Mouse (Mus musculus) bone marrow macrophage, adult 2 months (primary cell): ENCODE results near the gene Ice2. TPM values are rescaled to one million over a fixed set of nuclear protein-coding genes. Genes with fewer than 3 reads are reported as not detected.

ENCODE experiments used
- H3K27ac ChIP-seq: 2 replicates; pipeline ENCODE4 v1.5.1; 2012; ENCODE audit warnings: low read depth, low read length; ENCODE audit not compliant: insufficient read depth
- H3K4me1 ChIP-seq: 2 replicates; pipeline ENCODE4 v1.6.1; 2012; ENCODE audit warnings: low read length; ENCODE audit not compliant: control insufficient read depth, insufficient read depth
- H3K4me3 ChIP-seq: 2 replicates; pipeline ENCODE4 v1.5.1; 2012; ENCODE audit warnings: mild to moderate bottlenecking, low read length, moderate library complexity; ENCODE audit not compliant: insufficient read depth
- CTCF ChIP-seq: IDR thresholded peaks from 2 replicates; pipeline ENCODE4 v1.5.1; 2012; ENCODE audit warnings: low read depth, mild to moderate bottlenecking, low read length, moderate library complexity
- POLR2A ChIP-seq: IDR thresholded peaks from 2 replicates; pipeline ENCODE4 v1.6.1; 2012; ENCODE audit warnings: mild to moderate bottlenecking, low read depth, low read length, borderline replicate concordance
- polyA plus RNA-seq: library from polyadenylated mRNA; stranded (reverse); fragments of >200 nt; gene quantifications from 2 replicates; pipeline ENCODE4 v1.2.4, GENCODE M21; 2012; ENCODE audit not compliant: missing spikeins, insufficient read depth, insufficient read length

The Ice2 gene
- polyA plus RNA-seq, 1 experiment, result 10.1 TPM

DNA sequence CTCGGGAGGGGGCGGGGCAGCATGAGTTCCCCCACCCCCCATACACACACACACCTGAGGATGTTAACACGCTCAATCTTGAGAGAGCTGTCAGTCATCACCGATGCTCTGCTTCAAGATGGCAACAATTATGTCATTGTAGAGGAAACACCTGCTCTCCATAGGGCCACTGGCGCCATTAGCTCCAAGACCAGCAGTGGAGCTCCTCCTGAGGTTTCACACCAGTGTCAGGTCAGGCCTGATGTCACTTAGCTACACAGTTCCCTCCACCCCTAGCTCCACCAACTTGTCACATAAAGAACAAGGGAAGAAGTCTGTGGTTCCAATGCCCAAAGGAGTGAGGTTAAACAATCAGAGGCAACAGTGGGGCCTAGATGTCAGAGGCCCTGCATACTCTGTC is 3.5 kb upstream of the Ice2 start:
- Histone ChIP-seq H3K4me3 (no peak overlapping the region), H3K27ac (no peak overlapping the region), H3K4me1 (no peaks in the 10 kb centered on the region)
- TF ChIP-seq CTCF (no peak), POLR2A (no peak)

DNA sequence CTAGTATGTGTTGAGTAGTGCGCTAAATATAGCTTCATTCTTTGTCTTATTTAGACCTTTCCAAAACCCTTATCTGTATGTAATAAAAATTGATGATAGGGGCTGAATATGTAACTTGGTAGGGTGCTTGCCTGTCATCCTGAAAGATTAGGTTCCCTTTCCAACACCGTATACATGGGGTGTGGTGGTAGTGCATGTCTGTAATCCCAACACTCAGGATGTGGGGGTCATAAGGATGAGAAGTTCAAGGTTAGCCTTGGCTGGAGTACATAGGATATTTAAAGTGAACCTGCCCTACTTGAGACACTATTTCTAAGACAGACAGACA is 310 bp upstream of the Ice2 start:
- H3K4me3 ChIP-seq, result peak overlapping the region; percentile 85
- TF ChIP-seq CTCF (no peak), POLR2A (no peak)
- H3K27ac ChIP-seq, result no peak overlapping the region
- no peaks in the 10 kb centered on the region for H3K4me1 ChIP-seq

DNA sequence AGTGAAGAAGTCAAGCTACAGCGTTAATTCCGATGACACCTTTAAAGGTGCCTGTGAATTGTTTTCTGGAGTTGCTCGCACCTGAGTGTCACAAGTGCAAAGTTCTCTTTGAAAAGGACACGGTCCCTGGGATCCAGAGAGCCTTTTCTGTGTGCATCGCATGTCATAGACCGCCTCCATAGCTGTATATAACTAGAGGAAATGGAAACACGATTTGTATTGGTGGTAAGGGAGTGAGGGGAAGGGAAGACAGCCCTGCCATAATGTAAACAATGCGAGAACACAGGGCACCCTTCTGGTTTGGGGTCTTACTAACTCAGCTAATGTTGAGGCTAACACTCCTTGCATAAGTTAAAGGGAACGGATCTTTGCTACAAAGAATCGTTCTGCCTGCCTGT is 746 bp downstream of the Ice2 start:
- Histone ChIP-seq H3K27ac (peak overlapping the region; percentile 64), H3K4me1 (no peaks in the 10 kb centered on the region), H3K4me3 (peak overlapping the region; percentile 85)
- TF ChIP-seq POLR2A, result no peak
- TF ChIP-seq CTCF, result no peak

DNA sequence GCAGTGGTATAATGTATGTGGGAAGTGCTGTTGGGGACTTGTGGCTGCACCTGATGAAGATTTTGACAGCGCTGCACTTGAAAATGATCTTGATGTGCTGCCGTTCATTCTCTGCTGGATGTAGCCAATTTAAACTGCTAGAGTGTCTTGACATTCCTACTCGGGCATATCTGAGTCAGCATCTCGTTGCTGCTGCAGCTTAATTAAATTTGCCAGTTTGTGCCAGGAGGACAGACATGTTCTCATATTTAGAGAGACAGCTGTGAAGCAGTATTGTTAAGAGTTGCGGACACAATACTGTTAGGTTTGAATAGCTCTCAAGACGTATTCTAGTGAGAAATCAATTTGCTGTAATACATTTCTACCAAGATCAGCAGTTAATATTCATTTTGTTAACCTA is 7.0 kb downstream of the Ice2 start:
- TF ChIP-seq POLR2A, result no peak
- TF ChIP-seq CTCF, result no peak
- Histone ChIP-seq H3K4me3 (no peak overlapping the region), H3K27ac (no peak overlapping the region), H3K4me1 (no peaks in the 10 kb centered on the region)

DNA sequence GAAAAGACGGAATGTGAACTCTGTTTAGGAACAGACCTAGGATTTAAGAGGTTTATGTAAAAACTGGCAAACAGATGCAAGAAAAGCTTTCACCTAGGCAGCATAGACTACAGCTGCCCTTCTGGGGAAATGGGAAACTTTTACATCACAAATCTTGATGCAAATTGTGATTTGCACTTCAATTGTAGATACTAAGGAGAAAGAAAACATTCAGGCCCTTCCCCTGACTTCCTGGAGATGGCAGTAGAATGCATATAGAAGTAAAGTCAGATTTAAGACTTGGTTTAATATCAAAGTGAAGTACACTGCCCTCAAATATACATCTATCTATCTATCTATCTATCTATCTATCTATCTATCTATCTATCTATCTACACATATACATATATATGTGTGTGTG is 21.8 kb downstream of the Ice2 start:
- H3K4me3 ChIP-seq, result no peak overlapping the region
- TF ChIP-seq POLR2A (no peak), CTCF (no peak)
- H3K27ac ChIP-seq, result no peak overlapping the region
- H3K4me1 ChIP-seq, result no peaks in the 10 kb centered on the region

DNA sequence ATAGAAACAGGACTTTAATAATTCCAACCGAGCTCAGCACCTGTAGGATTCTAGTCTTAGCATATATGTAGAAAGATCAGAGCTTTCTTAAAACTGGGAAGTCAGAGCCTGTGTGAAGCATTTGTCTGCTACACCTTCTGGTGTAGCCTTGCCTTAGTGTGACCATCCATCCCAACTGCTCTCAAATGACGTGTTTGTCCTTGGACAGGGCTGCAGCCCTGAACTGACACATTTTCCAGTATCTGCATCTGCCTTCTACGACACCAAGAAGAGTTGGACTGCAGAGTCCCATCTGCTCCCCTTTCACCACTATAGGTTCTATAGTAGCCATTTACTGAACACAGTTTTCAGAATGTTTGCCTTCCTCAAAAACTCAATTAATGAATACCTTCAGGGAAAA is 32.8 kb downstream of the Ice2 start:
- Histone ChIP-seq H3K4me3 (no peak overlapping the region), H3K27ac (no peak overlapping the region), H3K4me1 (no peaks in the 10 kb centered on the region)
- TF ChIP-seq POLR2A (no peak), CTCF (no peak)

DNA sequence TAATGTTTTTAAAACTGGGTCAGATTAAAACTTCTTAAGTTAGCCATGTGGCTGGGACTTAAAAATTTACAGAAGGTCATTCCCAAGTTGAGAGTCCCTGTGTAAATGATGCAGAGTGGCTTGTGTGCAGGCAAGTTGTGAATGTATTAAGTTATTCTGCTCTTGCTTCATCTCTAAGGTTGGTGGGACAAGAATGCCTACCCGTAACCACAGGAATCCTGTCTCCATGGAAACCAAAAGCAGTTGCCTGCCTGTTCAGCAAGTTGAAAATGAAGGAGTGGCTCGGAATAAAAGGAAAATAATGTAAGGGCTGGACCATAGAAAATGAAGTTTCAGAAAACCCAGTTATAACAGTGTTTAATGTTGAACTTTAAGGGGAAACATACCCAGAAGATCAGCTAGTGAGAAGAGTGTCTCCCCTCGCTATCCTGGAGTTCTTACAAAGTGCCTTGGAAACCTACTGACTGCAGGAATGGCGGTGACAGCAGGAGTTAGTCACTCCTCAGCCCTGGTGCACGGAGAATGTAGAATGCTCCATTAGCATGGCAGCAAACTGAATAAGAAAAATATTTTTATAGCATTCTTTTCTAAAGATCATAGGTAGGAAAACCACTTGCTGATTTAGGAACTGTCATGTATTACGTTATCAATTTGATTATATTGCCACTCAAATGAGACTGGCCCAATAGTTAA is 34.3 kb downstream of the Ice2 start:
- Histone ChIP-seq H3K4me1 (no peaks in the 10 kb centered on the region), H3K4me3 (no peak overlapping the region), H3K27ac (no peak overlapping the region)
- TF ChIP-seq POLR2A (no peak), CTCF (no peak)

DNA sequence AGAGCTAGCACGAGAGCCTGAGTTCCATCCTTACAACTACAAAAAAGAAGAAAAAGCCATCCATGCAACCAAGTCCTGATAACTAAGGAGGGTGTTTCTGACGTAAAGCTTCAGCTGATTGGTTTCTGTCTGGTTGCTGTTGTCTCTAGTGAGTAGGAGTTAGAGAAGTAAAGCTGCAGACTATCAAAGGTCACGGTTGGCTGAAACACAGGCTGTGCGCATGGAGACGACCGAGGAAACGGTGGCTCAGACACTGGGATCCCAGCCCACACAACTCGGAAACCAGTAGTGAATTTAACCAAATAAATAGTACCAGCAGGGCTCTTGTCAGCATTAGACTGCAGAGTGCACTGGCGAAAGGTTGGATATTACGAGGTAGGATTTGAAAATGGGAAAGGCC is 37.5 kb downstream of the Ice2 start:
- no peak for TF ChIP-seq CTCF
- H3K4me1 ChIP-seq, result peaks cover 7% of the 10 kb centered on the region
- no peak overlapping the region for H3K27ac ChIP-seq
- no peak overlapping the region for H3K4me3 ChIP-seq

DNA sequence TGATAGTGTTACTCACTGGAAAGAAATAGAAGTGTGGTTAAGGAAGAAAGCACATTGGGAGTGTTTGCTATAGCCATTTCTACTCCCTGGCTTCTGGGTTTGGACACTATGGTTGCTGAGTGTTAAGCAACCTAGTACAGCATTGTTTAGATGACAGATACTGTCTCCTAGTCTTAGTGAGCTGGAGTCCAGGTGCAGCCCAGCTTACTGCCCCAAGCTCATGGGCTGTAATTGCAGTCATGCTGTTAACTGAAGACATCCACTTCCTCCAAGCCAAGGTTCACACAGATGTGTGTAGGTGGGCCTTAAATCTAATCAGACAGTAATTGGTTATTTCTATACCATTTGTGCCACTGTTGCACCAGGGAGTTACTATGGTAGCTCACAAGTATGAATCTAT is 38.0 kb downstream of the Ice2 start:
- Histone ChIP-seq H3K4me1 (peaks cover 11% of the 10 kb centered on the region), H3K27ac (no peak overlapping the region), H3K4me3 (no peak overlapping the region)
- TF ChIP-seq POLR2A (no peak), CTCF (no peak)

DNA sequence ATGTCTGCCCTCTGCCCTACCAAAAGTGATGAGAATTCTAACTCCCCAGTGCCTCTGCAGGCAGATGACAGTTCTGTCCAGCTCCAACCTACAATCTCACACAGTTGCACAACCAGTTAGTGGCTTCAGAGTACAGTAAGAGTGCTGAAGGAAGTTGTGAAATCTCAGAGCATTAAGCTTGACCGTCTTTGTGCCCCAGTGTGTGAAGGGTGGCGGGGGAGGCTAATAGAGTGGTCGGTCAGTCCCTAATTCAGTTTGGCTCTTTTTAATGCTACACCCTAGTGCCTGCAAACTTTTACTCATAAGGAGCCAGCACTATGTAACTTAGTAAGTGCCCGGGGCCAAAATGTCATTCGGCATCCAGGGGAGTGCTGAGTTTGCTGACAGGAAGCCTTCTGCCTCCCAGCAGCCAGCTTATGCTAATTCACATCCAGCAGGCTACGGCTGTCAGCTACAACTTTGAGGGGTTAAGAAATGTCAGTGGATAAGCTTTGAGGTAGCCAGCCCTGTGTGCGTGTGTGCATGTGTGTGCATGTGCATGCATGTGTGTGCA is 42.2 kb downstream of the Ice2 start:
- H3K27ac ChIP-seq, result peak overlapping the region; percentile 80
- H3K4me3 ChIP-seq, result peak overlapping the region; percentile 46
- H3K4me1 ChIP-seq, result peaks cover 44% of the 10 kb centered on the region
- TF ChIP-seq CTCF, result no peak
- TF ChIP-seq POLR2A, result no peak
